Mouse (Mus musculus): ENCODE results near the gene Pigm. TPM values are rescaled to one million over a fixed set of nuclear protein-coding genes. Genes with fewer than 3 reads are reported as not detected.

Gene Pigm
- polyA plus RNA-seq, 1 experiment: 19.9 TPM

GRCm38 (mm10) chr1:172396996-172397752 lies 20.8 kb downstream of the Pigm start:
- no peaks in the 10 kb centered on the region for H3K27me3 ChIP-seq (ENCODE audit: control insufficient read depth, insufficient read depth, low read length, poor library complexity, severe bottlenecking)
- H3K36me3 ChIP-seq (ENCODE audit: control insufficient read depth, insufficient read depth, low read length, poor library complexity, severe bottlenecking): no peaks in the 10 kb centered on the region
- H3K27ac ChIP-seq (ENCODE audit: insufficient read depth, low read length): no peak overlapping the region
- no peak overlapping the region for H3K9ac ChIP-seq (ENCODE audit: low read depth, poor library complexity, severe bottlenecking)
- H3K4me3 ChIP-seq (ENCODE audit: low read depth, low read length): no peak overlapping the region
- H3K9me3 ChIP-seq (replicated peaks; ENCODE audit: control insufficient read depth, insufficient read depth, low read length, poor library complexity, severe bottlenecking): peaks cover 5% of the 10 kb centered on the region
- TF ChIP-seq POLR2A (IDR thresholded peaks at IDR 0.05; ENCODE audit: insufficient read depth, low read length): no peak
- TF ChIP-seq EP300 (IDR thresholded peaks at IDR 0.05; ENCODE audit: insufficient read depth, low read depth, low read length): no peak
- no peak for TF ChIP-seq CTCF (IDR thresholded peaks at IDR 0.05; ENCODE audit: low read depth, low read length)
- no peaks in the 10 kb centered on the region for H3K4me1 ChIP-seq (ENCODE audit: control insufficient read depth, insufficient read depth, low read length)

DNA sequence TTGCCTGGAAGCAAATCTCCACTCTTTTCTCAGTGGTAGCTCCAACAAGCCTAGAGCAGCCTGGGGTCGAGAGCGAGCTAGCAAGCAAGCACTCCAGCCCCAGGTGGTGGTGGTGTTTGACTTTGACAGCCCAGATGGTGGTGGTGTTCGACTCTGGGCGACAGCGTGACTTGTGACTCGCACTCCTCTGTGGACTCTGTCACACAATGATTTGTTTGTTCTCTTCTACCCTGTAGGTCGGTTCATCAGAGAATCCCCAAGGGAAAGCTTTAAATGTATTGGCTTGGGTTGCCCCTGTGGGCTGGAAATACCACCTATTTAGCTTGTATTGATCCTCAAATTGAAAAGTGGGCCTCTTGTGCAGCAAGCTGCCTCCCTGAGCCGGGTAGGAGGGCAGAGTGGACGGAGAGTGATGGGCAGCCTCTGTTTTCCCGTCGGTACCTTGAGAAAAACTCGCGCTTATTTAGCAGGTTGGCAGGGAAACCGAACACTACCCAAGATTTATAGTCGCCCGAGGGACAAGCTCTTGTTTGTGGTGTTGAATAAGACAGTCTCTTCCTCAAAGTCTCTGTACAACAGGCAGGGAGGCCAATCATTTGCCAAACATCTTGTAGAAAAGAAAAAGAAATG lies 29.8 kb downstream of the Pigm start:
- Histone ChIP-seq H3K36me3 (ENCODE audit: control insufficient read depth, insufficient read depth, low read length, poor library complexity, severe bottlenecking) (no peaks in the 10 kb centered on the region), H3K9me3 (replicated peaks; ENCODE audit: control insufficient read depth, insufficient read depth, low read length, poor library complexity, severe bottlenecking) (no peaks in the 10 kb centered on the region), H3K27ac (ENCODE audit: insufficient read depth, low read length) (no peak overlapping the region), H3K27me3 (ENCODE audit: control insufficient read depth, insufficient read depth, low read length, poor library complexity, severe bottlenecking) (no peaks in the 10 kb centered on the region), H3K9ac (ENCODE audit: low read depth, poor library complexity, severe bottlenecking) (no peak overlapping the region), H3K4me1 (ENCODE audit: control insufficient read depth, insufficient read depth, low read length) (no peaks in the 10 kb centered on the region), H3K4me3 (ENCODE audit: low read depth, low read length) (no peak overlapping the region)
- TF ChIP-seq CTCF (IDR thresholded peaks at IDR 0.05; ENCODE audit: low read depth, low read length) (no peak), POLR2A (IDR thresholded peaks at IDR 0.05; ENCODE audit: insufficient read depth, low read length) (no peak), EP300 (IDR thresholded peaks at IDR 0.05; ENCODE audit: insufficient read depth, low read depth, low read length) (no peak)

DNA sequence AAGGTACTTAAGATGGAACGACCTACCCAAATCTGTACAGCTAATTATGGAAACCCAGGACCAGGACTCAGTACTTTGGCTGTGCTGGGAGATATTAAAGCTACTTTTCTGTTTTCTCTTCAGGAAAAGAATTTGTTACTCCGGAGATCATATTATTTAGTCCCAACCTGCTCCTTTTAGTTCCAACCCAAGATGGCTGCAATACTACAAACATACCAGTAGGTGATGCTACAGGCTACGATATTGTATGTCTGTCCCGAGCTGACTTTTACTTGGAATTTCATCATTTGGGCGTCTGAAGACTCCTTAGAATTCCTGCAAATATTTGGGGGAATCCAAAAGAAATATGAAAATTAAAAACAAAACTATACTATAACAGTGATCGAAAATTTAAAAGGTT lies 32.6 kb downstream of the Pigm start:
- no peaks in the 10 kb centered on the region for H3K4me1 ChIP-seq (ENCODE audit: control insufficient read depth, insufficient read depth, low read length)
- no peak overlapping the region for H3K27ac ChIP-seq (ENCODE audit: insufficient read depth, low read length)
- no peak for TF ChIP-seq POLR2A (IDR thresholded peaks at IDR 0.05; ENCODE audit: insufficient read depth, low read length)
- no peak for TF ChIP-seq EP300 (IDR thresholded peaks at IDR 0.05; ENCODE audit: insufficient read depth, low read depth, low read length)
- TF ChIP-seq CTCF (IDR thresholded peaks at IDR 0.05; ENCODE audit: low read depth, low read length): peak; percentile 33
- H3K27me3 ChIP-seq (ENCODE audit: control insufficient read depth, insufficient read depth, low read length, poor library complexity, severe bottlenecking): no peaks in the 10 kb centered on the region
- no peaks in the 10 kb centered on the region for H3K36me3 ChIP-seq (ENCODE audit: control insufficient read depth, insufficient read depth, low read length, poor library complexity, severe bottlenecking)
- no peak overlapping the region for H3K9ac ChIP-seq (ENCODE audit: low read depth, poor library complexity, severe bottlenecking)
- H3K4me3 ChIP-seq (ENCODE audit: low read depth, low read length): no peak overlapping the region
- no peaks in the 10 kb centered on the region for H3K9me3 ChIP-seq (replicated peaks; ENCODE audit: control insufficient read depth, insufficient read depth, low read length, poor library complexity, severe bottlenecking)

- Histone ChIP-seq H3K27me3 (ENCODE audit: control insufficient read depth, insufficient read depth, low read length, poor library complexity, severe bottlenecking) (no peaks in the 10 kb centered on the region), H3K36me3 (ENCODE audit: control insufficient read depth, insufficient read depth, low read length, poor library complexity, severe bottlenecking) (no peaks in the 10 kb centered on the region), H3K4me3 (ENCODE audit: low read depth, low read length) (no peak overlapping the region), H3K9me3 (replicated peaks; ENCODE audit: control insufficient read depth, insufficient read depth, low read length, poor library complexity, severe bottlenecking) (no peaks in the 10 kb centered on the region), H3K27ac (ENCODE audit: insufficient read depth, low read length) (no peak overlapping the region; the same call in 1 of the 2 replicates), H3K4me1 (ENCODE audit: control insufficient read depth, insufficient read depth, low read length) (no peaks in the 10 kb centered on the region), H3K9ac (ENCODE audit: low read depth, poor library complexity, severe bottlenecking) (no peak overlapping the region)
- TF ChIP-seq EP300 (IDR thresholded peaks at IDR 0.05; ENCODE audit: insufficient read depth, low read depth, low read length) (no peak), CTCF (IDR thresholded peaks at IDR 0.05; ENCODE audit: low read depth, low read length) (no peak), POLR2A (IDR thresholded peaks at IDR 0.05; ENCODE audit: insufficient read depth, low read length) (no peak)
Measured at GRCm38 (mm10) chr1:172409431-172409830, 33.1 kb downstream of the Pigm start.

DNA sequence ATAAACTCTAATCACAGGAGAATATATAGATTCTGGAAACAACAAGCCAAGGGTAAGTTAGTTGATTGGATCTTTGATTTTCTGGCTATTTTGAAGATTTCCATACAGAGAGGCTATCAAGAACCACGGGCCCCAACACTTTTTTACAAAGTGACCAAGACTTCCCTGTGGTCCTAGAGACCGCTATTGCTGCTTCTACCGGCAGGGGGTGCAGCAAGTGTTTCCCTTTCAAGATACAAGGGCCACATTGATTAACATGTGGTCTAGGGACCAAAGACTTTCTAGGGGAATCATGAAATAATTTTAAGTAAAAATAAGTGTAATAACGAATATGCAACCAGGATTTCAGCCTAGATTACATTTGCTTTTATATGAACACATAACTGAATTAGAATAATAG lies 34.5 kb downstream of the Pigm start:
- no peak overlapping the region for H3K4me3 ChIP-seq (ENCODE audit: low read depth, low read length)

DNA sequence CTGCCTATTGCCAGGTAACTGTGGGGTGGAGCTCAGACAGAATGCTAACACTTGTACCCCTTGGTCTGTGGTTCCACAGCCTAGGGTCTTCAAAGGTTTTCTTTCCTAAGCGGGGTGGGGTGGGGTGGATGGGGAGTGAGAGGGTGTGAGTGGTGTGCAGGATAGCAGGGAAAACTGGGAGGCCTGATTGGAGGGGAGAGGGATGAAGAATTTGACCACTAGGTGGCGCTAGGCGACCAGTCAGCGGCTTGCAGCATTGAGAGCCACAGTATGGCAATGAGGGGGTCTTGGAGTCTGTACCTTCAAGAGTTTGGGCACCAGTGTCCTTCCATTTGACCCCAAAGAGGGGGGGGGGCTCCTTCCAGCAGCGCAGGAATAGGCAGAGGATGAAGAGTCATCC lies 35.9 kb downstream of the Pigm start:
- H3K27ac ChIP-seq (ENCODE audit: insufficient read depth, low read length): no peak overlapping the region
- 0 out of 2 replicates have a peak, but pooled peaks have one; percentile 38 for TF ChIP-seq EP300 (IDR thresholded peaks at IDR 0.05; ENCODE audit: insufficient read depth, low read depth, low read length)
- no peak for TF ChIP-seq POLR2A (IDR thresholded peaks at IDR 0.05; ENCODE audit: insufficient read depth, low read length)
- TF ChIP-seq CTCF (IDR thresholded peaks at IDR 0.05; ENCODE audit: low read depth, low read length): peak; percentile 97

More for the DNA sequence above, 34.5 kb downstream of the Pigm start:
- H3K27ac ChIP-seq (ENCODE audit: insufficient read depth, low read length): no peak overlapping the region
- H3K9ac ChIP-seq (ENCODE audit: low read depth, poor library complexity, severe bottlenecking): no peak overlapping the region
- no peaks in the 10 kb centered on the region for H3K36me3 ChIP-seq (ENCODE audit: control insufficient read depth, insufficient read depth, low read length, poor library complexity, severe bottlenecking)
- H3K9me3 ChIP-seq (replicated peaks; ENCODE audit: control insufficient read depth, insufficient read depth, low read length, poor library complexity, severe bottlenecking): no peaks in the 10 kb centered on the region
- H3K27me3 ChIP-seq (ENCODE audit: control insufficient read depth, insufficient read depth, low read length, poor library complexity, severe bottlenecking): no peaks in the 10 kb centered on the region
- no peaks in the 10 kb centered on the region for H3K4me1 ChIP-seq (ENCODE audit: control insufficient read depth, insufficient read depth, low read length)
- TF ChIP-seq CTCF (IDR thresholded peaks at IDR 0.05; ENCODE audit: low read depth, low read length) (peak; percentile 57), EP300 (IDR thresholded peaks at IDR 0.05; ENCODE audit: insufficient read depth, low read depth, low read length) (no peak), POLR2A (IDR thresholded peaks at IDR 0.05; ENCODE audit: insufficient read depth, low read length) (no peak)

More for the DNA sequence above, 35.9 kb downstream of the Pigm start:
- Histone ChIP-seq H3K27me3 (ENCODE audit: control insufficient read depth, insufficient read depth, low read length, poor library complexity, severe bottlenecking) (no peaks in the 10 kb centered on the region), H3K9ac (ENCODE audit: low read depth, poor library complexity, severe bottlenecking) (no peak overlapping the region), H3K36me3 (ENCODE audit: control insufficient read depth, insufficient read depth, low read length, poor library complexity, severe bottlenecking) (no peaks in the 10 kb centered on the region), H3K4me1 (ENCODE audit: control insufficient read depth, insufficient read depth, low read length) (peaks cover 3% of the 10 kb centered on the region), H3K9me3 (replicated peaks; ENCODE audit: control insufficient read depth, insufficient read depth, low read length, poor library complexity, severe bottlenecking) (no peaks in the 10 kb centered on the region), H3K4me3 (ENCODE audit: low read depth, low read length) (no peak overlapping the region)

Measured in ES-Bruce4 (cell line).